Mouse (Mus musculus) E14TG2a.4 (cell line): Measurements from ENCODE around the gene BC005537.

Experiments used
- CTCF ChIP-seq: conservative IDR thresholded peaks from 2 replicates; pipeline ENCODE4 v1.5.1; 2014; ENCODE audit warnings: low read length
- NANOG ChIP-seq: IDR thresholded peaks from 2 replicates; pipeline ENCODE4 v1.6.1; 2014; ENCODE audit warnings: borderline replicate concordance, low read length, mixed read lengths
- POU5F1 ChIP-seq: IDR thresholded peaks from 2 replicates; pipeline ENCODE4 v1.6.1; 2014; ENCODE audit warnings: low read length, borderline replicate concordance

GRCm38 (mm10) chr13:24831353-24832130 is 30.1 kb downstream of the BC005537 start, which contains the start of the genes Acot13 and Tdp2:
- TF ChIP-seq CTCF (no peak), NANOG (no peak), POU5F1 (no peak)
